In the genomic region with DNA sequence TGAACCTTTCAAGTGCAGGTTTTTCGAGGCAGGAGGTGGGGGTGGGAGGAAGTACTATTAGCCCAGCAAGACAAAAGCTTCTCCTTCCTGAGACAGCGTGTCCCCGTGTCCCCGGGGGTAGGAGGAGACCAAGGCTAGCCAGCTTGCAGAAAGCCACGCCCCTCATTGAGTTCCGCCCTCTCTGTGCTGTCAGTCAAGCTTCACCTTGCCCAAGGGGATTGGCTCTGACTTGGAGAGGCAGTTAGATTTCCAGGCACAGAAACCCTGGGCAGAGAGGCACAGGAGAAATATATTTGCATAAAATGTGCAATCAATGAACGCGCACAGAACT, we compare ENCODE assay signal across 8 mouse cellular contexts. TPM values are rescaled to one million over a fixed set of nuclear protein-coding genes. Genes with fewer than 3 reads are reported as not detected.
DNase-seq lines count a peak whose midpoint lies in the region; ATAC-seq and TF ChIP-seq lines count a peak whose summit lies in the region.

No protein-coding gene starts in this region.

- no peaks in the 10 kb centered on the region for H3K27me3 ChIP-seq in embryonic facial prominence, embryonic 13.5 days
- peaks cover 16% of the 10 kb centered on the region for H3K27me3 ChIP-seq in heart, embryonic 13.5 days (replicated peaks)
- no peaks in the 10 kb centered on the region for H3K27me3 ChIP-seq in kidney, embryonic 16.5 days (ENCODE audit: insufficient read depth, low read length)
- 0 out of 2 replicates have a peak, but pooled peaks cover 2% of the 10 kb centered on the region for H3K27me3 ChIP-seq in neural tube, embryonic 14.5 days (ENCODE audit: control insufficient read depth, insufficient read depth, low read length)
- no peaks in the 10 kb centered on the region for H3K27me3 ChIP-seq in thymus, adult 2 months (ENCODE audit: control insufficient read depth, insufficient read depth, low read length)

- peak; percentile 80 for ATAC-seq in embryonic facial prominence, embryonic 13.5 days (ENCODE audit: insufficient number of reproducible peaks, insufficient read depth, low FRiP score, low TSS enrichment, low read depth)
- peak; percentile 73 for ATAC-seq in heart, embryonic 13.5 days (ENCODE audit: extremely low read depth, insufficient number of reproducible peaks, low FRiP score, low TSS enrichment)
- peak; percentile 97 for ATAC-seq in kidney, embryonic 16.5 days (ENCODE audit: low FRiP score, low TSS enrichment)
- ATAC-seq in neural tube, embryonic 14.5 days (ENCODE audit: low read depth): peak; percentile 96

- H3K9ac ChIP-seq in embryonic facial prominence, embryonic 13.5 days: peak overlapping the region; percentile 58
- peak overlapping the region; percentile 72 for H3K9ac ChIP-seq in heart, embryonic 13.5 days
- peak overlapping the region; percentile 57 for H3K9ac ChIP-seq in kidney, embryonic 16.5 days (replicated peaks; ENCODE audit: low read length)
- no peak overlapping the region for H3K9ac ChIP-seq in neural tube, embryonic 14.5 days (replicated peaks; ENCODE audit: low read depth, low read length)

- no peaks in the 10 kb centered on the region for H3K36me3 ChIP-seq in embryonic facial prominence, embryonic 13.5 days
- no peaks in the 10 kb centered on the region for H3K36me3 ChIP-seq in heart, embryonic 13.5 days
- no peaks in the 10 kb centered on the region for H3K36me3 ChIP-seq in kidney, embryonic 16.5 days (ENCODE audit: insufficient read depth, low read length)
- no peaks in the 10 kb centered on the region for H3K36me3 ChIP-seq in neural tube, embryonic 14.5 days (ENCODE audit: control insufficient read depth, insufficient read depth, low read length)
- no peaks in the 10 kb centered on the region for H3K36me3 ChIP-seq in thymus, adult 2 months (ENCODE audit: control insufficient read depth, insufficient read depth, low read length)

- under 1% methylated on average over 8 of the region's 8 CpGs for WGBS in embryonic facial prominence, embryonic 13.5 days
- WGBS in heart, embryonic 13.5 days: 3% methylated on average over 8 of the region's 8 CpGs
- under 1% methylated on average over 8 of the region's 8 CpGs for WGBS in kidney, embryonic 16.5 days
- WGBS in lung, adult 2 months: 2% methylated on average over 8 of the region's 8 CpGs
- 0% methylated on average over 8 of the region's 8 CpGs for WGBS in neural tube, embryonic 14.5 days
- WGBS in thymus, adult 2 months: 3% methylated on average over 8 of the region's 8 CpGs

- H3K4me3 ChIP-seq in embryonic facial prominence, embryonic 13.5 days: peak overlapping the region; percentile 41
- H3K4me3 ChIP-seq in heart, embryonic 13.5 days: peak overlapping the region; percentile 53
- H3K4me3 ChIP-seq in kidney, embryonic 16.5 days (ENCODE audit: low read length): peak overlapping the region; percentile 52
- peak overlapping the region; percentile 44 for H3K4me3 ChIP-seq in lung, adult 2 months (replicated peaks; ENCODE audit: extremely low read depth, low read depth, low read length)
- peak overlapping the region; percentile 26 for H3K4me3 ChIP-seq in neural tube, embryonic 14.5 days (ENCODE audit: low read depth, low read length)
- H3K4me3 ChIP-seq in thymus, adult 2 months (ENCODE audit: control insufficient read depth, insufficient read depth, low read length): peak overlapping the region; percentile 23

- H3K4me2 ChIP-seq in embryonic facial prominence, embryonic 13.5 days: peak overlapping the region; percentile 58
- H3K4me2 ChIP-seq in heart, embryonic 13.5 days: peak overlapping the region; percentile 70
- H3K4me2 ChIP-seq in kidney, embryonic 16.5 days (replicated peaks; ENCODE audit: low read depth, low read length): peak overlapping the region; percentile 57
- peak overlapping the region; percentile 42 for H3K4me2 ChIP-seq in neural tube, embryonic 14.5 days (ENCODE audit: low read depth, low read length)

- TF ChIP-seq POLR2A in lung, adult 2 months (IDR thresholded peaks at IDR 0.05; ENCODE audit: borderline replicate concordance, extremely low read depth, low read depth, low read length): no peak; the same call in 1 of the 2 replicates
- no peak for TF ChIP-seq POLR2A in thymus, adult 2 months (IDR thresholded peaks at IDR 0.05; ENCODE audit: control insufficient read depth, extremely low read depth, insufficient read depth, low read length, poor library complexity)

- H3K9me3 ChIP-seq in embryonic facial prominence, embryonic 13.5 days: no peaks in the 10 kb centered on the region
- no peaks in the 10 kb centered on the region for H3K9me3 ChIP-seq in heart, embryonic 13.5 days
- H3K9me3 ChIP-seq in kidney, embryonic 16.5 days (ENCODE audit: low read length): no peaks in the 10 kb centered on the region
- H3K9me3 ChIP-seq in neural tube, embryonic 14.5 days (ENCODE audit: control insufficient read depth, low read length): no peaks in the 10 kb centered on the region

- TF ChIP-seq CTCF in lung, adult 2 months (IDR thresholded peaks at IDR 0.05; ENCODE audit: insufficient read depth, low read length): no peak
- no peak for TF ChIP-seq CTCF in thymus, adult 2 months (IDR thresholded peaks at IDR 0.05; ENCODE audit: borderline replicate concordance, control insufficient read depth, extremely low read depth, insufficient read depth, low read length, poor library complexity)

- peak overlapping the region; percentile 79 for H3K27ac ChIP-seq in embryonic facial prominence, embryonic 13.5 days
- H3K27ac ChIP-seq in heart, embryonic 13.5 days (replicated peaks): peak overlapping the region; percentile 61
- 0 out of 2 replicates have a peak overlapping the region, but pooled peaks have one; percentile 50 for H3K27ac ChIP-seq in kidney, embryonic 16.5 days (ENCODE audit: low read length)
- H3K27ac ChIP-seq in neural tube, embryonic 14.5 days (ENCODE audit: low read depth, low read length): no peak overlapping the region
- no peak overlapping the region for H3K27ac ChIP-seq in thymus, adult 2 months (ENCODE audit: control insufficient read depth, insufficient read depth, low read length)

- DNase-seq in CD4-positive, CD25-positive, alpha-beta regulatory T cell, adult 2 months (ENCODE audit: low read depth, low spot score): peak; percentile 74
- DNase-seq in adrenal gland, postnatal 14 days: peak; percentile 92
- peak; percentile 49 for DNase-seq in lung, adult 2 months
- peak; percentile 85 for DNase-seq in thymus, adult 2 months

- peaks cover 51% of the 10 kb centered on the region for H3K4me1 ChIP-seq in embryonic facial prominence, embryonic 13.5 days
- H3K4me1 ChIP-seq in heart, embryonic 13.5 days: peaks cover 18% of the 10 kb centered on the region
- H3K4me1 ChIP-seq in kidney, embryonic 16.5 days (ENCODE audit: insufficient read depth, low read length): peaks cover 12% of the 10 kb centered on the region
- H3K4me1 ChIP-seq in lung, adult 2 months (ENCODE audit: control insufficient read depth, insufficient read depth, low read length): peaks cover 2% of the 10 kb centered on the region
- no peaks in the 10 kb centered on the region for H3K4me1 ChIP-seq in neural tube, embryonic 14.5 days (ENCODE audit: control insufficient read depth, insufficient read depth, low read length)
- peaks cover 7% of the 10 kb centered on the region; the same call in 1 of the 2 replicates for H3K4me1 ChIP-seq in thymus, adult 2 months (replicated peaks; ENCODE audit: control insufficient read depth, insufficient read depth, low read length)

RNA-seq across cellular contexts. Expression of a gene that starts 1.7 kb away (rescaled TPM):
- total RNA-seq in adrenal gland, postnatal 14 days (2021): 5.6 and 7.5 TPM in 2 replicates
- polyA plus RNA-seq in embryonic facial prominence, embryonic 13.5 days (2015; fragmentation: Nextera tagmentation; extraction: Ambion mirVana): 2.0 and 3.6 TPM in 2 replicates
- polyA plus RNA-seq in heart, embryonic 13.5 days (2015; fragmentation: Nextera tagmentation; extraction: Ambion mirVana): 0.88 and 1.6 TPM in 2 replicates
- polyA plus RNA-seq in kidney, embryonic 16.5 days (2015; fragmentation: Nextera tagmentation; extraction: Ambion mirVana): 2.5 and 3.2 TPM in 2 replicates
- polyA plus RNA-seq in lung, adult 2 months (2012; rRNA removed): 3.4 and 4.0 TPM in 2 replicates
- polyA plus RNA-seq in neural tube, embryonic 14.5 days (2014; fragmentation: Nextera tagmentation; extraction: Ambion mirVana): 7.7 and 12.6 TPM in 2 replicates
- 1.5 and 1.6 TPM in 2 replicates for polyA plus RNA-seq in thymus, adult 2 months (2012; rRNA removed)

Comparison
In these comparisons a context has a peak if more than half of its experiments do, and no peak if none do; other contexts are left out.
1. H3K27ac ChIP-seq: peak in embryonic facial prominence, embryonic 13.5 days (single experiment), heart, embryonic 13.5 days (single experiment) and kidney, embryonic 16.5 days (single experiment); none in neural tube, embryonic 14.5 days (single experiment) and thymus, adult 2 months (single experiment).
2. Peak in every context shown above with its lines, with median percentiles within 50 percentile points of each other: DNase-seq, ATAC-seq, H3K4me2 ChIP-seq and H3K4me3 ChIP-seq.